Mouse (Mus musculus) gastrocnemius, adult 2 months (tissue): Measurements from ENCODE around the gene Zscan10. TPM values are rescaled to one million over a fixed set of nuclear protein-coding genes. Genes with fewer than 3 reads are reported as not detected.

Experiments
- DNase-seq: peaks from one replicate; pipeline ENCODE4 v3.0.0; 2022
- H3K27ac ChIP-seq: fragments of 200-600 bp; 2 replicates; pipeline ENCODE4 v1.8.1; 2022; ENCODE audit warnings: mild to moderate bottlenecking
- H3K4me3 ChIP-seq: fragments of 200-600 bp; 2 replicates; pipeline ENCODE4 v1.8.1; 2022; ENCODE audit warnings: mild to moderate bottlenecking, moderate library complexity
- CTCF ChIP-seq: fragments of 200-600 bp; IDR thresholded peaks from 2 replicates; pipeline ENCODE4 v1.8.1; 2022; ENCODE audit warnings: antibody characterized with exemption, mild to moderate bottlenecking, moderate library complexity
- intact Hi-C: fragments of 180-260 bp; cut with DNase I; formaldehyde crosslinking; loops from one replicate; pipeline ENCODE4 v1.15.1; 2025
- total RNA-seq, 2 experiments: library from RNA; stranded (reverse); gene quantifications; 2 replicates each; pipeline ENCODE4 v1.2.3; 2021

Zscan10 gene
- total RNA-seq, 2 experiments from 2014 or later = not detected

DNA sequence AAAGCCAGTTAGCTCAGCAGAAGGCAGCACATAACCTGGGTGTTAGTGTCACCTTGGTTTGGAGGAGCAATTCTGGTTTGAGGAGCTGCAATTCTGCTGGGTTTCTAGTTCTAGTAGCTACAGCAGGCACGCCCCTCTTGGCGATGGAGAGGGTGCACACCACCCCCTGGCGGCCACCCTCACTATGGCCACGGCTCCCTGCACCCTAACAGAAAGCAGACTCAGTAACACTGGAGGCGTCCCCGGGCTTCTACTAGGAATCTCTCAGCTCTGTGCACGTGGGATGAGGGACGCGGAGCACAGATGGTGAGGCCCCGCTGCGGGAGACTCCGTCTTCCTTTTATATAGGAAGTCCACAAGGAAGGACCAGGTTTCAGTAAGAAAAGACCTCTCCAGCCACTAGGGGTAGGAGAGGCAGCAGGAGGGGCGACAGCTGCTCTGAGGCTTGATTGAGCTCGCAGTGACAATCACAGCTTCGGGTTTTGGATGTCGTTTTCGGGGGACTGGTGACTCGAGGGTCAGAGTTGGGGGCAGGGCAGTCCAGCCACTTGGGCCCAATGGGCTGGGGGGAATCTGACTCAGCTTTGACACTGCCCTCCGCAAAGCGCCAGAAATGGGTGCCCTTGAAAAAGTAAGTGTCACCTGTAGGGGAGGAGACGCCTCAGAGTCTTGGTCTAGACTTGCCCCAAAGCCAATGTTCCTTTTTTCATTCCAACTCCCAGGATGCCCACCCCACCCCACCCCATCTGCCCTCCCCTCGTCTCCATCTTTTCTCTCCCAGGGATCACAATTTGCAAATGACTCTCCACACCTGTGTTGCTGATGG lies 29.8 kb downstream of the Zscan10 start:
- H3K27ac ChIP-seq = no peak overlapping the region
- DNase-seq = peak; percentile 78
- peak overlapping the region; percentile 43 for H3K4me3 ChIP-seq
- intact Hi-C loops = no loop called here
- peak; percentile 89 for TF ChIP-seq CTCF

DNA sequence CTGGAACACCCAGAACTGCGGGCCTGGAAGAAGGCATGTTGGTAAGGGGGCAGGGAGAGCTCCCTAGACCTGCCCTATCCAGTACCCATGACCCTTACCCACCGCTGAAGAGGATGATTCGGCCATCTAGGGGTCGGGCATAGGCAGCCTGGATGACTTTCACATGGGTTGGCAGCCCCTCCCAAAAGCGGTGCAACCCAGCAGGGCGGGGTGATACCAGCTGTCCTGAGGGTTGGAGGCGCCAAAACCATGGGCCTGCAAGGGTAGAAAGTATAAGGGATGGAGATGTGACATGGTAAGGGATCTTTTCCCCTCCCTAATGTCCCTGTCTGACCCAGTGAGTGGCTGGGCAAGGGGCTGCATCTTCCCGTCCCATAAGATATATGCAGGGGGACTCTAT lies 30.6 kb downstream of the Zscan10 start:
- intact Hi-C loops = no loop called here
- Histone ChIP-seq H3K27ac (no peak overlapping the region), H3K4me3 (no peak overlapping the region)
- DNase-seq = no peak
- TF ChIP-seq CTCF = no peak

DNA sequence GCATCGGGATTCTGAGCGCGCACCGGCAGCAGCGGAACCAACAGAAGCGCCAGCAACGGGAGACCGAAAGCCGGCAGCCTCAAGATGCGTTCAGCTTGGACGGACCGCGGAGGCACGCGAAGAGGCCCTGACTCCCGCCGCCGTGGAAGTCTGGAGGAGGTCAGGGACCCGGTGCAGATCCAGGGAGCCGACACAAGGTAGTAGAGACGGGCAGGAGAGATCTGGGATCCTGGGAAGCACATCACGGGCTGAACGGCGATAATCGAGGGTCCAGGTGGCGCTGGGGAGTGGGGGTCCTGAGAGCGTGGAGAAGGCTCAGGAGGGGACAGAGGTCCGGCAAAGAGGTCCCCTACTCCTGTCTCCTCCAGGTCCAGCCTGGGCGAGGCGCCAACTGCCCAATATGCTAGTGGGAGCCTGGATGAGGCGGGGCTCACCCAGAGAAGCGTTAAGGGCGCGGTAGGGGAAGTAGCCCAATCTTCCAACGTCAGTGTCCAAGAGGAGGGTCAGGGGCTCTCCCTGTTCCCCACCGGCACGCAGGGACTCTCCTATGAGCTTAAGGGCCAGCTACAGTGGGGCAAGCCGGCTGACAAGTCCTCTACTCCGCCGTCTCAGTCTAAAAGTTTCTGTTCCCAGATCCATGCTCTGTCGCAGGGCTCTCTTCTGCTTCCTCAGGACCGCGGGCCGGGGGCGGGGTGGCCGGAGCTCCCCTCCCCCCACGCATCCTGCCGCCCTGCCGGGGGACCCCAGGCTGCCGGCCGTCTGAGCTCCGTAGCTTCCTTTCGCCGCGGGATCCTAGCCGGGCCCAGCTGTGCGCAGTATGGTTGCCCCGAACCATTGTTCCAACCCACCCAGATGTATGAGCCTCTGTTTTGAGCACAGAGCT lies 44.2 kb downstream of the Zscan10 start, which contains the start of gene Mmp25:
TSS of gene Mmp25 (minus strand) at position 665 of the 883 bp plus-strand sequence.
- DNase-seq = no peak
- Histone ChIP-seq H3K4me3 (peak within 1 kb of the TSS; percentile 65), H3K27ac (no peak within 1 kb of the TSS)
- no peak for TF ChIP-seq CTCF
- intact Hi-C loops = no loop called here

DNA sequence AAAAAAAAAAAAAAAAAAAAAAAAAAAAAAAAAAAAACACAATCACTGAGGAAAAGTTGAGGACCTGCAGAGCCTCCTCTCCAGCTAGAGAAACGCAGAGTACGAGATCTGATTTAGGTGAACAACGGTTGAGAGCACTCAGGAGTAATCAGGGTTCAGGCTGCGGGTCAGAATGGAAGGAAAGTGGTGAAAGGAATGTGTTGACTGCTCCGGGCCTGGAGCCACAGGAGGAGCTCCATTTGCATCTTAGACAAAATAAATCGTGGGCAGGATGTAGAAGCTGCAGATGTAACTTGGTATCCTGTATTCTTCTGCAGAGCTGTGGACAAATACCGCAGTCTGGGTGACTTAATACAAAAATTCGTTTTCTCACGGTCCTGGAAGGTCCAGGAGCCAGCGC lies 45.2 kb downstream of the Zscan10 start:
- TF ChIP-seq CTCF = no peak
- intact Hi-C loops = no loop called here
- no peak for DNase-seq
- Histone ChIP-seq H3K27ac (no peak overlapping the region), H3K4me3 (no peak overlapping the region)

DNA sequence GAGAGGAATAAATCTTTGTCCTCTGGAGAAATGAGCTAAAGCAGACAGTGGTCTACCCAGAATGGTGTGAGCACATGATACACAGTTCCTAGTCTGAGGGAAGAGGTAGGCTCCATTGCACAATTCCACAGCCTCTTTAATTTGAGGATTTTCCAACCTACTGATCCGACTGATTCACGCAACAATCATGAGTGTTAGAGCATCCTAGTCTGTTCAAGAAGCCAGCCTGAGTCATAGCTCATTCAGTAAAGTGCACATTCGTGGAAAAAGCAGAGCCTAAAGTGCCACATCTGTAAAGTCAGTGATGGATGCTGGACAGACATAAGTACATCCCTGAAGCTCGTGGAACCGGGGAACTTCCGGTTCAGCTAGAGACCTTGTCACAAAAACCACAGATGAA lies 50.7 kb downstream of the Zscan10 start:
- intact Hi-C loops = no loop called here
- Histone ChIP-seq H3K4me3 (no peak overlapping the region), H3K27ac (no peak overlapping the region)
- DNase-seq = no peak
- TF ChIP-seq CTCF = no peak

DNA sequence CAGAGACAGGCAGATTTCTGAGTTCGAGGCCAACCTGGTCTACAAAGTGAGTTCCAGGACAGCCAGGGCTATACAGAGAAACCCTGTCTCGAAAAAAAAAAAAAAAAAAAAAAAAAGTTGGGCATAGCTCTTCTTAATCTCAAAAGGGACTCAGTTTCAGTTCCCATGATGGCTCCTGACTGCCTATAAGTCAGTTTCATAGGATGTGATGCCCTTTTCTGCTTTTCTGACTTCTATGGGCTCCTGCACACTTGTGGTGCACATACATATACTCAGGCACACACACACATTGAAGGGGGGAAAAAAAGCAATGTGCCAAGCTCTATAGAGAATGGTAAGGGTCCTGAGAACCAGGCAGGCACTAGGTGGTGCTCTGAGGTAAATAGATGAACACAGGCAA lies 52.7 kb downstream of the Zscan10 start:
- intact Hi-C loops = no loop called here
- no peak for TF ChIP-seq CTCF
- Histone ChIP-seq H3K4me3 (no peak overlapping the region), H3K27ac (no peak overlapping the region)
- DNase-seq = no peak

DNA sequence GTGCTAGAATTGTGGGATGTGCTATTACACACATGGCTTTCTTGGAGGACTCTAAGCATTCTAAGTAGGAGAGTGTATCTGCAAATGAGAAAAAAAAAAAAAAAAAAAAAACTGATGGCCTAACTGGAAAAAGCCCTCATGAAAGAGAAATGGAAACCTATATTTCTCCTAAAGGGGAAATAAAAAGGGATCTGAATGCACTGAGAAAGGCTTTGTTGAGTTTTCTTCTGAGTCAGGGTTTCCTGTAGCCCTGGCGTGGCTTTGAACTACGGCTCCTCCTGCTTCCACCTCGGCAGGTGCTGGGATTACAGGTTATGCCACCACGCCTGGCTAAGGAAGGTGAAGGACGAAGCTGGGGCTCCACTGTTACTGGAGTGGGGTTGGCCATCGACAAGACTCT lies 53.3 kb downstream of the Zscan10 start:
- no peak for DNase-seq
- intact Hi-C loops = no loop called here
- no peak for TF ChIP-seq CTCF
- no peak overlapping the region for H3K4me3 ChIP-seq
- no peak overlapping the region for H3K27ac ChIP-seq

DNA sequence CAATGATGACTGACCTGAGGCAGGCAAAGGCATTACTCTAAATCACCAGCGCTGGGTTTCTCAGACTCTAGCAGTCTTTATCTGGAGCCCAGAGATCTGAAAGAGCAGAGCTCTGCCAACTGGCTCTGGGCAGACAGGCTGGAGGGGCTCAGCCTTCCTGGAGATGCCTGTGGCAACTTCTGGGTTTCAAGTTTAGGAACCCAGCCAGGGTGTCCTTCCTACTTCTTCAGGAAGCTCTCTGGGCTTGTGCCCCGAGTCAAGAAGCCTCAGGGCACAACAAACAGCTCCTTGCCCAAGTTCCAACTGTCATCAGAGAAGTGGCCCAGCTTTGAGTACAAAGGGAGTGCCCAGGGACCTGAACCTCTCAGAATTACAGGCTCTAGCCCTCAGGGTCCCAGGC lies 53.8 kb downstream of the Zscan10 start:
- no peak for TF ChIP-seq CTCF
- intact Hi-C loops = no loop called here

DNA sequence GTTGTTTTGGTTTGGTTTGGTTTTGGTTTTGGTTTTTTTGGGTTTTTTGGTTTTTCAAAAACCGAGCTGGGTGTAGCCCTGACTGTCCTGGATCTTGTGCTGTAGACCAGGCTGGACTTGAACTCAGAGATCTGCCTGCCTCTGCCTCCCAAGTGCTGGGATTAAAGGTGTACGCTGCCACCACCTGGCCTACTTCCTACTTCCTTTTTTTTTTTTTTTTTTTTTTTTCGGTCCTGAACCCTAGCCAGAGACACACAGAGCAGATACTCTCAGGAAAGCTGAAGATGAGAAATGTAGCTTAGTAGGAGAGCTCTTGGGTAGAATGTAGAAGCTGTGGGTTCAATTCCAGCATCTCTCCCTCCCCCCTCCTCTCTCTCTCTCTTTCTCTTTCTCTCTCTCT lies 57.8 kb downstream of the Zscan10 start:
- TF ChIP-seq CTCF = no peak
- no peak overlapping the region for H3K27ac ChIP-seq

More for the DNA sequence above, 53.8 kb downstream of the Zscan10 start:
- Histone ChIP-seq H3K4me3 (no peak overlapping the region), H3K27ac (no peak overlapping the region)
- DNase-seq = no peak

DNA sequence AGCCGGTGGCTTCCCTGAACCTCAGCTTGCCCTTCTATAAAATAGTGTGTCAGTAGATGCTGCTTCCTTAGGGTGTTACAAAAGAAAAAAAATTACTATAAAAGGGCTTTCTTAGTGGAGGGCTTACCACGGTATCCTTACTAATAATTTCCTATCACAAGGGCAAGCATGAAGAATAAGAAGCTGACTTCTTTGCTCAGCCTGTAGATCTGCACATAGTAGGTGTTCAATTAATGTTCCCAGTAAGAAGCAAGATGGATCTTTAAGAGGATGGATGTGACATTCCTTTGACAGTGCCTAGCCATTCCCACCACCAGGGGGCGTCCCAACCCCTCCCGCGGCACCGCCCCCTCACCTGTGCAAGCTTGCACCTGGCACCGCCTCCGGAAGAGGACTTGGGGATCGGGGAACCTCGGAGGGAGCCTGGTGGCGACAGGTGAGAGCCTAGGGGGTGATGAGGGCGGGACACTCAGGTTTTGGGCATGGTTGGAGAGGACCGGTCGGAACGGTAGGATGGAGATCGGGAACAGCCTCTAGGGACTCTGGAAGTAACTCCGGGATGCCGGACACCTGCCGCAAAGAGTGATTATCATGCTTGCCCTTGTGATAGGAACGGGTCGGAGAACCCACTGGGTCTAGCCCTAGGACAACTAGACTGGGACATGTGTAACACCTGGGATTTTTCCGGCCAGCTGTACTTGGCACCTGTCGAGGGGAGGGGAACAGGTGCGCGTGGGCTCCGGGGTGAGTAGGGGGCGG lies 59.6 kb downstream of the Zscan10 start, which contains the start of gene Bicdl2:
TSS of gene Bicdl2 (plus strand) at position 390 of the 759 bp plus-strand sequence.
- H3K4me3 ChIP-seq = peak within 1 kb of the TSS; percentile 28
- intact Hi-C loops = loop anchor here (2.0 kb wide), 1 partner anchor 47 kb away; no protein-coding TSS in a partner anchor
- H3K27ac ChIP-seq = no peak within 1 kb of the TSS
- TF ChIP-seq CTCF = peak; percentile 82
- DNase-seq = peak; percentile 54

More for the DNA sequence above, 57.8 kb downstream of the Zscan10 start:
- no peak overlapping the region for H3K4me3 ChIP-seq
- DNase-seq = no peak
- intact Hi-C loops = no loop called here

Other genes with a start within 250 kb of the Zscan10 start
- not detected for gene Vmn2r116, start 216.3 kb upstream of the Zscan10 start, total RNA-seq
- gene Vmn2r117, start 121.2 kb upstream of the Zscan10 start, total RNA-seq = not detected
- gene Zfp213, start 36.6 kb upstream of the Zscan10 start, total RNA-seq = 1 to 10 TPM; 2.0 to 3.3 TPM
- gene Zfp13, start 1.4 kb upstream of the Zscan10 start, total RNA-seq = 1 to 10 TPM; 1.5 to 2.1 TPM
- gene Mmp25, start 44.4 kb downstream of the Zscan10 start, total RNA-seq = under 1 TPM in 1 of 2 experiments, not detected in 1; 0.06 TPM
- gene Bicdl2, start 59.6 kb downstream of the Zscan10 start, total RNA-seq = not detected
- gene Hcfc1r1, start 72.7 kb downstream of the Zscan10 start, total RNA-seq = 100 to 1,000 TPM; 112 to 137 TPM
- gene Thoc6, start 73.0 kb downstream of the Zscan10 start, total RNA-seq = 1 to 10 TPM; 6.3 to 8.8 TPM
- 10 to 100 TPM; 19.5 to 27.5 TPM for gene Tnfrsf12a, start 76.6 kb downstream of the Zscan10 start, total RNA-seq
- gene Cldn6, start 78.4 kb downstream of the Zscan10 start, total RNA-seq = not detected
- under 1 TPM; 0.15 to 0.17 TPM for gene Cldn9, start 83.2 kb downstream of the Zscan10 start, total RNA-seq
- not detected for gene 1520401A03Rik, start 121.9 kb downstream of the Zscan10 start, total RNA-seq
- gene Pkmyt1, start 125.5 kb downstream of the Zscan10 start, total RNA-seq = under 1 TPM; 0.53 to 0.64 TPM
- gene Paqr4, start 140.0 kb downstream of the Zscan10 start, total RNA-seq = 1 to 10 TPM; 2.7 to 4.0 TPM
- gene Kremen2, start 145.0 kb downstream of the Zscan10 start, total RNA-seq = not detected
- gene Flywch1, start 170.7 kb downstream of the Zscan10 start, total RNA-seq = 10 to 100 TPM; 43.3 to 50.4 TPM
- under 1 TPM; 0.47 to 0.51 TPM for gene Flywch2, start 185.2 kb downstream of the Zscan10 start, total RNA-seq
- 100 to 1,000 TPM; 178 to 227 TPM for gene Srrm2, start 189.7 kb downstream of the Zscan10 start, total RNA-seq
- 100 to 1,000 TPM; 296 to 351 TPM for gene Elob, start 228.3 kb downstream of the Zscan10 start, total RNA-seq
- not detected for gene Prss33, start 235.2 kb downstream of the Zscan10 start, total RNA-seq
- gene Prss32, start 243.0 kb downstream of the Zscan10 start, total RNA-seq = not detected
- gene Prss41, start 243.3 kb downstream of the Zscan10 start, total RNA-seq = not detected